Mouse (Mus musculus) MEL (cell line): ENCODE measurements at regions not wholly inside any gene's neighbourhood (a gene's known extent, or its start where the extent isn't known, plus 50 kb on each side); places are given as distances from the start of the nearest gene placed in this dataset.

Experiments used
- CTCF ChIP-seq, 3 experiments: IDR thresholded peaks in 2 of 3; conservative IDR thresholded peaks in 1 of 3; 2 replicates each; pipeline ENCODE4 v1.5.1; 2011 to 2012; ENCODE audit warnings: low read length in 3 of 3, low read depth in 2 of 3, mild to moderate bottlenecking in 2 of 3, improper control_type of control experiment in 1 of 3, inconsistent platforms in 1 of 3, mixed read lengths in 1 of 3, moderate library complexity in 1 of 3; ENCODE audit not compliant: control insufficient read depth in 1 of 3, insufficient read depth in 1 of 3, poor library complexity in 1 of 3, severe bottlenecking in 1 of 3
- EP300 ChIP-seq, 2 experiments: IDR thresholded peaks; 2 replicates each; pipeline ENCODE4 v1.6.1; 2011; ENCODE audit warnings: improper control_type of control experiment in 2 of 2, low read length in 2 of 2, low read depth in 1 of 2, mild to moderate bottlenecking in 1 of 2
- GATA1 ChIP-seq: IDR thresholded peaks from 2 replicates; pipeline ENCODE4 v1.6.1; 2011; ENCODE audit warnings: low read depth, low read length, improper control_type of control experiment
- HCFC1 ChIP-seq: IDR thresholded peaks from 2 replicates; pipeline ENCODE4 v1.6.1; 2012; ENCODE audit warnings: low read depth, mild to moderate bottlenecking, inconsistent platforms, low read length, improper control_type of control experiment, moderate library complexity
- MAX ChIP-seq: IDR thresholded peaks from 2 replicates; pipeline ENCODE4 v1.6.1; 2011; ENCODE audit warnings: low read length, improper control_type of control experiment
- MEF2A ChIP-seq: IDR thresholded peaks from 2 replicates; pipeline ENCODE4 v1.6.1; 2014; ENCODE audit warnings: low read depth, mild to moderate bottlenecking, inconsistent platforms, low read length, improper control_type of control experiment; ENCODE audit not compliant: poor library complexity, insufficient replicate concordance, severe bottlenecking; ENCODE audit errors: extremely low read depth
- MYC ChIP-seq: IDR thresholded peaks from 2 replicates; pipeline ENCODE4 v1.6.1; 2011; ENCODE audit warnings: low read depth, mild to moderate bottlenecking, low read length, improper control_type of control experiment, moderate library complexity
- POLR2A ChIP-seq, 2 experiments: IDR thresholded peaks; 2 replicates each; pipeline ENCODE4 v1.6.1; 2011 to 2012; ENCODE audit warnings: low read length in 2 of 2, mild to moderate bottlenecking in 2 of 2, control low read depth in 1 of 2, improper control_type of control experiment in 1 of 2, low read depth in 1 of 2, moderate library complexity in 1 of 2; ENCODE audit not compliant: control insufficient read depth in 1 of 2, insufficient read depth in 1 of 2, poor library complexity in 1 of 2
- RCOR1 ChIP-seq: IDR thresholded peaks from 2 replicates; pipeline ENCODE4 v1.6.1; 2012; ENCODE audit warnings: low read depth, mild to moderate bottlenecking, inconsistent platforms, low read length, improper control_type of control experiment
- SMC3 ChIP-seq: IDR thresholded peaks from 2 replicates; pipeline ENCODE4 v1.6.1; 2011; ENCODE audit warnings: low read depth, low read length, improper control_type of control experiment
- USF1 ChIP-seq: IDR thresholded peaks from 2 replicates; pipeline ENCODE4 v1.6.1; 2014; ENCODE audit warnings: low read depth, mild to moderate bottlenecking, inconsistent platforms, low read length, improper control_type of control experiment, moderate library complexity
- ZMIZ1 ChIP-seq: IDR thresholded peaks from 2 replicates; pipeline ENCODE4 v1.6.1; 2012; ENCODE audit warnings: low read depth, mild to moderate bottlenecking, inconsistent platforms, low read length, improper control_type of control experiment, moderate library complexity

DNA sequence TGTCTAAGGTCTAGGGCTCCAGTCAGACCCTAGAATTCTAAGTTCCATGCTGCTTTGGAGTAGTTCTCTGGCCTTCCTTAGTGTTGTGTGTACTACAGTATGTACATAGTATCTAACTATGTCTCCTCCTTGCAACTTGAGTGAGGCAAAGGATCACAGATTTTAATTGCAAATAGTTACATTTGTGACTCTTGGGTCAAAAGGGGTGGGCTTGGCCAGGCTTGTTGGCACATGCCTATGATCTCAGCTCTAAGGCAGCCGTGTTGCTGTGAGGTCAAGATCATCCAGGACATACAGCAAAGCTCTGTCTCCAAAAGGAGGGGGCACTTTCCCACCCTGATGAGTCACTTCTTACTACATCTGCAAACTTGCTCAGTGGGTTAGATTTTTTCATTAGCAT is 89.8 kb upstream of the Cpm start:
- no peak for TF ChIP-seq RCOR1
- no peak for TF ChIP-seq SMC3
- TF ChIP-seq MAX: no peak
- no peak for TF ChIP-seq USF1
- TF ChIP-seq MEF2A: no peak
- TF ChIP-seq GATA1: no peak
- no peak for TF ChIP-seq ZMIZ1
- TF ChIP-seq HCFC1: no peak
- TF ChIP-seq POLR2A (IDR thresholded peaks at IDR 0.05; ENCODE audit: control insufficient read depth in 1 of 2, insufficient read depth in 1 of 2, low read depth in 1 of 2, low read length in 2 of 2, poor library complexity in 1 of 2): no peak
- no peak for TF ChIP-seq CTCF (IDR thresholded peaks at IDR 0.05 in 2 of 3, conservative IDR thresholded peaks at IDR 0.05 in 1 of 3; ENCODE audit: control insufficient read depth in 1 of 3, insufficient read depth in 1 of 3, low read depth in 2 of 3, low read length in 3 of 3, poor library complexity in 1 of 3, severe bottlenecking in 1 of 3)
- TF ChIP-seq EP300 (IDR thresholded peaks at IDR 0.05; ENCODE audit: low read depth in 1 of 2, low read length in 2 of 2): no peak
- no peak for TF ChIP-seq MYC
